Mouse (Mus musculus): Measurements from ENCODE around the gene Agtrap.
A peak's percentile ranks its signal among the peaks of the same experiment; 100 is the strongest.
"Not testable (repeated sequence)": the region's sequence is repeated elsewhere in the genome, so short reads cannot be mapped to it uniquely, and the experiment has no call there.

Gene Agtrap

GRCm38 (mm10) chr4:148046450-148047031 lies 41.3 kb downstream of the Agtrap start:
- no peak for DNase-seq (ENCODE audit: low spot score)

- DNase-seq (ENCODE audit: low spot score) = no peak
Measured at GRCm38 (mm10) chr4:148044113-148044512, 43.7 kb downstream of the Agtrap start.

GRCm38 (mm10) chr4:148043327-148043726 lies 44.5 kb downstream of the Agtrap start:
- DNase-seq (ENCODE audit: low spot score) = not testable (repeated sequence)

- DNase-seq (ENCODE audit: low spot score) = no peak
Measured at GRCm38 (mm10) chr4:148041611-148042191, 46.1 kb downstream of the Agtrap start.

- no peak for DNase-seq (ENCODE audit: low spot score)
Measured at GRCm38 (mm10) chr4:148040933-148041610, 46.8 kb downstream of the Agtrap start.

GRCm38 (mm10) chr4:148040029-148040830 lies 47.6 kb downstream of the Agtrap start:
- no peak for DNase-seq (ENCODE audit: low spot score)

GRCm38 (mm10) chr4:148039254-148040028 lies 48.4 kb downstream of the Agtrap start:
- DNase-seq (ENCODE audit: low spot score) = no peak

GRCm38 (mm10) chr4:148038600-148039253 lies 49.1 kb downstream of the Agtrap start, which contains the start of the genes Clcn6 and Mthfr:
Gene Clcn6, minus strand, starts transcription at chr4:148038821.
Gene Mthfr, plus strand, starts transcription at chr4:148039077.
- DNase-seq (ENCODE audit: low spot score) = peak; percentile 98

- no peak for DNase-seq (ENCODE audit: low spot score)
Measured at GRCm38 (mm10) chr4:148038079-148038599, 49.7 kb downstream of the Agtrap start.

GRCm38 (mm10) chr4:148035440-148035839 lies 52.4 kb downstream of the Agtrap start:
- DNase-seq (ENCODE audit: low spot score) = no peak

GRCm38 (mm10) chr4:148033858-148034410 lies 53.9 kb downstream of the Agtrap start:
- DNase-seq (ENCODE audit: low spot score) = no peak

GRCm38 (mm10) chr4:148030506-148030905 lies 57.3 kb downstream of the Agtrap start:
- no peak for DNase-seq (ENCODE audit: low spot score)

- no peak for DNase-seq (ENCODE audit: low spot score)
Measured at GRCm38 (mm10) chr4:148029297-148029696, 58.5 kb downstream of the Agtrap start.
